ENCODE assay signal across 14 mouse cellular contexts in genomic region chr4:102804611-102805010, GRCm38 (mm10).
DNase-seq lines count a peak whose midpoint lies in the region; ATAC-seq and TF ChIP-seq lines count a peak whose summit lies in the region.
"Had no signal": no experiment of that assay in that cellular context is flagged by ENCODE, and none has a peak within 500 bp of the region (broad histone marks: within the 10 kb centered on the region; RNA-seq: fewer than 3 reads in every experiment).

No protein-coding gene starts in this region.

- H3K27ac ChIP-seq in layer of hippocampus, adult 2 months, result 0 out of 2 replicates have a peak overlapping the region, but pooled peaks have one; percentile 28
- H3K27ac ChIP-seq in embryonic facial prominence, embryonic 10.5 days (replicated peaks), result no peak overlapping the region; the same call in 1 of the 2 replicates
- H3K27ac ChIP-seq in forebrain, postnatal 0 days (ENCODE audit: low read depth, low read length), result no peak overlapping the region
- H3K27ac ChIP-seq: gastrocnemius, adult 2 months; heart, adult 2 months; kidney, embryonic 15.5 days had no signal

- 39% methylated on average over 5 of the region's 5 CpGs for WGBS in embryonic facial prominence, embryonic 10.5 days
- 42% methylated on average over 5 of the region's 5 CpGs for WGBS in forebrain, postnatal 0 days

- H3K9me3 ChIP-seq in embryonic facial prominence, embryonic 10.5 days, result no peaks in the 10 kb centered on the region
- H3K9me3 ChIP-seq in forebrain, postnatal 0 days (ENCODE audit: low read length), result no peaks in the 10 kb centered on the region
- H3K9me3 ChIP-seq: kidney, embryonic 15.5 days had no signal

- H3K27me3 ChIP-seq in embryonic facial prominence, embryonic 10.5 days (replicated peaks; ENCODE audit: low read depth, poor library complexity, severe bottlenecking), result no peaks in the 10 kb centered on the region
- no peaks in the 10 kb centered on the region for H3K27me3 ChIP-seq in forebrain, postnatal 0 days (ENCODE audit: insufficient read depth, low read length)
- H3K27me3 ChIP-seq: kidney, embryonic 15.5 days had no signal

- DNase-seq in layer of hippocampus, adult 2 months (ENCODE audit: low spot score in 2 of 2), result no peak
- DNase-seq in layer of hippocampus, postnatal 10 days (ENCODE audit: low spot score in 2 of 2), result no peak
- peak; percentile 12 for DNase-seq in ovary, adult 18-20 months (ENCODE audit: low spot score)
- no peak for DNase-seq in ovary, postnatal 36 days (ENCODE audit: low spot score)
- DNase-seq in embryonic facial prominence, embryonic 10.5 days (ENCODE audit: low spot score), result peak; percentile 23
- peak; percentile 34 for DNase-seq in forebrain, postnatal 0 days
- no peak for DNase-seq in gastrocnemius, postnatal 14 days
- DNase-seq: adrenal gland, postnatal 14 days; cerebellum, postnatal 14 days; gastrocnemius, adult 2 months; heart, adult 2 months; lung, adult 2 months; thymus, postnatal 14 days had no signal

- peaks cover 7% of the 10 kb centered on the region for H3K4me1 ChIP-seq in embryonic facial prominence, embryonic 10.5 days
- H3K4me1 ChIP-seq in forebrain, postnatal 0 days (ENCODE audit: insufficient read depth), result no peaks in the 10 kb centered on the region
- H3K4me1 ChIP-seq: kidney, embryonic 15.5 days had no signal

- no peak overlapping the region for H3K4me3 ChIP-seq in layer of hippocampus, adult 2 months
- no peak overlapping the region for H3K4me3 ChIP-seq in embryonic facial prominence, embryonic 10.5 days
- H3K4me3 ChIP-seq in forebrain, postnatal 0 days (ENCODE audit: low read depth, low read length), result no peak overlapping the region
- H3K4me3 ChIP-seq: gastrocnemius, adult 2 months; heart, adult 2 months; kidney, embryonic 15.5 days had no signal

- intact Hi-C loops in gastrocnemius, postnatal 14 days (cut with DNase I; ENCODE audit: low total_unique reads), result no loop called here

- no peak overlapping the region for H3K4me2 ChIP-seq in forebrain, postnatal 0 days (ENCODE audit: low read depth)
- H3K4me2 ChIP-seq: kidney, embryonic 15.5 days had no signal

- ATAC-seq in forebrain, postnatal 0 days, result peak; percentile 91

- no peak for TF ChIP-seq CTCF in layer of hippocampus, adult 2 months (conservative IDR thresholded peaks at IDR 0.05)
- TF ChIP-seq CTCF in forebrain, postnatal 0 days (IDR thresholded peaks at IDR 0.05; ENCODE audit: low read depth), result no peak

- no peak overlapping the region for H3K9ac ChIP-seq in forebrain, postnatal 0 days
- H3K9ac ChIP-seq: kidney, embryonic 15.5 days had no signal

- no peaks in the 10 kb centered on the region for H3K36me3 ChIP-seq in embryonic facial prominence, embryonic 10.5 days (replicated peaks)
- H3K36me3 ChIP-seq in forebrain, postnatal 0 days (ENCODE audit: insufficient read depth), result no peaks in the 10 kb centered on the region
- H3K36me3 ChIP-seq: kidney, embryonic 15.5 days had no signal

Comparison
In these comparisons a context has a peak if more than half of its experiments do, and no peak if none do; other contexts are left out.
1. DNase-seq: peak in ovary, adult 18-20 months (single experiment), embryonic facial prominence, embryonic 10.5 days (single experiment) and forebrain, postnatal 0 days (single experiment); none in layer of hippocampus, adult 2 months (0 of 2), layer of hippocampus, postnatal 10 days (0 of 2), ovary, postnatal 36 days (single experiment) and gastrocnemius, postnatal 14 days (single experiment).